Mouse (Mus musculus) limb, embryonic 14.5 days (tissue): ENCODE data around the gene Ppm1n. TPM values are rescaled to one million over a fixed set of nuclear protein-coding genes. Genes with fewer than 3 reads are reported as not detected.
A peak's percentile ranks its signal among the peaks of the same experiment; 100 is the strongest.

Experiments used
- ATAC-seq: fragments of 200-750 bp; cut with Nextera tagmentation; 2 replicates; pipeline ENCODE4 v1.8.0; 2017; ENCODE audit warnings: low read depth, moderate number of reproducible peaks, moderate TSS enrichment; ENCODE audit not compliant: low FRiP score
- DNase-seq: peaks from one replicate; pipeline ENCODE4 v3.0.0-alpha.2; 2015; ENCODE audit warnings: low spot score
- H3K27ac ChIP-seq: fragments of 300-500 bp; sonication (generic); replicated peaks from 2 replicates; pipeline ENCODE4 v1.5.1; 2014; ENCODE audit warnings: low read depth, mild to moderate bottlenecking, low read length, moderate library complexity, mixed read lengths
- H3K27me3 ChIP-seq: fragments of 300-500 bp; sonication (generic); 2 replicates; pipeline ENCODE4 v1.6.1; 2014; ENCODE audit warnings: low read length, mixed read lengths; ENCODE audit not compliant: control insufficient read depth, insufficient read depth
- H3K36me3 ChIP-seq: fragments of 300-500 bp; sonication (generic); 2 replicates; pipeline ENCODE4 v1.6.1; 2014; ENCODE audit warnings: mild to moderate bottlenecking, low read length, moderate library complexity, mixed read lengths; ENCODE audit not compliant: control insufficient read depth, insufficient read depth
- H3K4me1 ChIP-seq: fragments of 300-500 bp; sonication (generic); 2 replicates; pipeline ENCODE4 v1.6.1; 2014; ENCODE audit warnings: antibody characterized with exemption, low read length, mixed read lengths; ENCODE audit not compliant: control insufficient read depth, insufficient read depth
- H3K4me2 ChIP-seq: fragments of 300-500 bp; sonication (generic); replicated peaks from 2 replicates; pipeline ENCODE4 v1.6.1; 2014; ENCODE audit warnings: low read depth, mild to moderate bottlenecking, low read length, moderate library complexity; ENCODE audit not compliant: severe bottlenecking
- H3K4me3 ChIP-seq: fragments of 300-500 bp; sonication (generic); replicated peaks from 2 replicates; pipeline ENCODE4 v1.5.1; 2014; ENCODE audit warnings: low read length
- H3K9ac ChIP-seq: fragments of 300-500 bp; sonication (generic); 2 replicates; pipeline ENCODE4 v1.6.1; 2014; ENCODE audit warnings: mild to moderate bottlenecking, low read depth, low read length, moderate library complexity; ENCODE audit not compliant: severe bottlenecking
- H3K9me3 ChIP-seq: fragments of 300-500 bp; sonication (generic); 2 replicates; pipeline ENCODE4 v1.6.1; 2016; ENCODE audit warnings: low read length; ENCODE audit not compliant: control insufficient read depth
- POLR2A ChIP-seq: fragments of 200-500 bp; IDR thresholded peaks from 2 replicates; pipeline ENCODE4 v1.8.0; 2012; ENCODE audit warnings: inconsistent platforms, mild to moderate bottlenecking, moderate library complexity, borderline replicate concordance; ENCODE audit not compliant: insufficient read depth, insufficient read length; ENCODE audit errors: extremely low read depth
- WGBS: fragments of 180-500 bp; shearing (Covaris S2); extraction: QIAGEN DNeasy Blood & Tissue Kit; methylation state at CpG from one replicate; pipeline ENCODE4 v1.1.7; 2014; 5-methylcytosine and 5-hydroxymethylcytosine counted together
- polyA plus RNA-seq, 2 experiments: library from polyadenylated mRNA; depleted of rRNA in 1 of 2; stranded (reverse) in 1 of 2; unstranded in 1 of 2; fragments of >200 nt; fragmentation: Nextera tagmentation in 1 of 2; extraction: Ambion mirVana in 1 of 2; gene quantifications; 2 replicates each; pipeline versions ENCODE4 v1.2.1 to v1.2.3; 2012 to 2014

The Ppm1n gene
- polyA plus RNA-seq, 2 experiments = not detected

DNA sequence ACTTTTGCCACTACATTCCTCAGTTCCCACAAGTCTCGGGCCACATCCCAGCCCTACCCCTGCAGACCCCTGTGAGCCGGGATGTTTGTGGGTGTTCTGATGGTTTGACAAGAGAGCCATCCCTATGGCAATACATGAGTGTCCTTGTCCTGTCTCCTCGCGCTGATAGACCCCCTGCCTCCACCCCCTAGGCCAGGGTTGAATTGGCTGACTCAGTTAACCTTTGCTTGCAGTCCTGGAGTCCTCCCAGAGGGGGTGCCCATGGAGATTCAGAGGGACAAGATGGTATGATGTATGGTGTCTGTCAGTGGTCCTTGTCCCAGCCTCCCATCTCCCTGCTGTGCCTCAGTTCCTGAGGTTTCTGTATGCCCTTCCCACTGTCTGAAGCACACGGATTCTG, 34.2 kb upstream of the Ppm1n start:
- DNase-seq (no peak), ATAC-seq (no peak)
- no peak overlapping the region for H3K9ac ChIP-seq
- no peak overlapping the region for H3K4me2 ChIP-seq
- peaks cover 6% of the 10 kb centered on the region; the same call in 1 of the 2 replicates for H3K4me1 ChIP-seq
- no peak for TF ChIP-seq POLR2A
- no peak overlapping the region for H3K4me3 ChIP-seq
- H3K36me3 ChIP-seq = no peaks in the 10 kb centered on the region
- no peak overlapping the region for H3K27ac ChIP-seq
- H3K27me3 ChIP-seq = no peaks in the 10 kb centered on the region
- 43% methylated on average over 5 of the region's 5 CpGs for WGBS
- no peaks in the 10 kb centered on the region for H3K9me3 ChIP-seq

DNA sequence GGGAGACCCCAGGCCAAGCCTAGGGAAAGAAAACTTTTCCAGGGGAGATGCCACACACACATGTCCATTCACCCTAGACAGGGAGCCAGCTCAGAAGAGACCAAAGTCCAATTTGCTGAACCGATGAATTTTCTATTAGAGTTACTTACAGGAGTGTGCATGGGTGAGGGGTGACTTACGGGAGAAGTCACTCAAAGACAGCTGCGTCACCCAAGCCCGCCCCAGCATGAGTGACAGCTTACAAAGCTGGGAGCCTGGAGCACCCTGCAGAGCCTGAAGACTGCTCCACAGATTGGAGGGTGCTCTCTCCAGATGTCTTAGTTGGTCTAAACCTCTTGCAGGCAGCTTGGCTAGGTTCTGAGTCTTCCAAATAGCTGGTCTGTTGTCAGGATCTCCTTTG, 32.1 kb upstream of the Ppm1n start:
- 46% methylated on average over 4 of the region's 4 CpGs for WGBS
- Histone ChIP-seq H3K4me1 (peaks cover 14% of the 10 kb centered on the region), H3K4me3 (no peak overlapping the region), H3K9ac (no peak overlapping the region), H3K4me2 (no peak overlapping the region), H3K27ac (no peak overlapping the region), H3K27me3 (peaks cover 5% of the 10 kb centered on the region), H3K9me3 (no peaks in the 10 kb centered on the region), H3K36me3 (no peaks in the 10 kb centered on the region)
- no peak for DNase-seq
- ATAC-seq = no peak
- no peak for TF ChIP-seq POLR2A

DNA sequence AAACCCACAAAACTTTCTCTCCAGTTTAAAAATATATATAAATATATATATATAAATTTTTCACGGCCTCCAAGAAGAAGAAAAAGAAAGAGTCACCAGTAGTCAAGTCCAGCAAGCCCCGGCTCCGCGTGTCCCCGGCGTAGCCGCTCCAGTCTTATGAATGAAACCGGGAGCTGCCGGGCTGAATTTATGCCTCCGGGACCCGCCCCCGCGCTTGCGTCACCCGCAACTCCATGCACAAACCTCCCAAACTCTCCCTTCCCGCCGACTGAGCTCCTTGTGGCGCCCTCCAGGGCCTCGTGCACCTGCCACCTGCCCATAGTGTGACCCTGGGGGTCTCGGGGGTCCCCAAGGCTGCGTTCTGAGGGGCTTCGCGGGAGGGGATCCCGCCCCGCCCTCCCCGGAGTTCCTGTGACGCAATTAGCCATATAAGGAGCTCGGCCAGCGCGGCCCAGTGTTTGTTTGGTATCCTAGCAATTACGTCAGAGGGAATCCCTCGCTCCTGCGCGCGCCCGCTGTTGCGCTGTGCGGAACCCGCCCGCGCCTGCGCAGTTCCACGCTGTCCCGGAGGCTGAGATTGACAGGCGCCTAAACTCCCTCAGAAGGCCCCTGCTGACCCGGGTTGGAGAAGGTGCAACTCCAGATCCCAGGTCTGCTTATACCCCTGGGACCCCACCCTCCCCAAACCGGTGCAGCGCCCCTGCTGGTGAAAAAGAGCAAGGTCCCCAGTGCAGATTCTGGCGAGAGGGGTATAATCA, 30.2 kb upstream of the Ppm1n start, which contains the start of gene Fosb:
Gene Fosb (minus strand): TSS at position 168 of the 758 bp plus-strand sequence.
- H3K27me3 ChIP-seq = peaks cover 24% of the 10 kb centered on the region
- peak within 1 kb of the TSS; percentile 92 for H3K4me2 ChIP-seq
- H3K36me3 ChIP-seq = no peaks in the 10 kb centered on the region
- under 1% methylated on average over 43 of the region's 49 CpGs for whole genome bisulfite sequencing
- H3K4me1 ChIP-seq = peaks cover 14% of the 10 kb centered on the region
- 0 out of 2 replicates have a peak within 1 kb of the TSS, but pooled peaks have one; percentile 8 for H3K27ac ChIP-seq
- TF ChIP-seq POLR2A = no peak
- DNase-seq (peak; percentile 98), ATAC-seq (peak; percentile 89)
- peak within 1 kb of the TSS; percentile 57 for H3K4me3 ChIP-seq
- peak within 1 kb of the TSS; percentile 64 for H3K9ac ChIP-seq
- no peaks in the 10 kb centered on the region for H3K9me3 ChIP-seq

DNA sequence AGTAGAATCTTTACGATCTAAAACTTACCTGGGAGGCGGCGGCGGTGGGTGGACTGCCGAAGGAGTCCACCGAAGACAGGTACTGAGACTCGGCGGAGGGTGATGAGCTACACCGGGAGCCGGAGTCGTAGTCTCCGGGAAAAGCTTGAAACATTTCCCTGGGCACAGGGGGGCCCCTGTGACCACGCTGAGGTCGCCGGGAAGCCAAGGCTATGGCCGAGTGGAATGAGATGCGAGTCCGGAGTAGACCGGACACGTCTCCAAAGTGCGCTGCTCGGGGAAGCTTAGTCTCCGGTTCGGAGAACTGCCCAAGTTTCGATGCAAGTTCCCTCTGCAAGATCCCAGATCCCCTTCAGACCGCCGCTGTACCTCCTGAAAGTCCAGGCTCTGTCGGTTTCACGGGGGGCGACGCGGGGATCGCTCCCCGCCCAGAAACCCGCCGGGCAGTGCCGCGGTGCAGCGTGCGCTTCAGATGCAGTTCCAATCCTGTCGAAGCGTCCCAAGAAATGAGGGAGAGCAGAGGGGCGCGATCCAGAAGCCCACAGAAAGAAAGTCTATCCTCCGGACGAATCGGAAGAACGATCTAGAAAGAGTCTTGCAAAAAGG, 29.5 kb upstream of the Ppm1n start:
- Histone ChIP-seq H3K4me1 (peaks cover 20% of the 10 kb centered on the region), H3K4me3 (peak overlapping the region; percentile 57), H3K36me3 (no peaks in the 10 kb centered on the region), H3K4me2 (peak overlapping the region; percentile 92), H3K27ac (no peak overlapping the region), H3K9ac (peak overlapping the region; percentile 64), H3K27me3 (peaks cover 31% of the 10 kb centered on the region), H3K9me3 (no peaks in the 10 kb centered on the region)
- TF ChIP-seq POLR2A = no peak
- ATAC-seq = no peak
- no peak for DNase-seq
- WGBS = under 1% methylated on average over 48 of the region's 48 CpGs

DNA sequence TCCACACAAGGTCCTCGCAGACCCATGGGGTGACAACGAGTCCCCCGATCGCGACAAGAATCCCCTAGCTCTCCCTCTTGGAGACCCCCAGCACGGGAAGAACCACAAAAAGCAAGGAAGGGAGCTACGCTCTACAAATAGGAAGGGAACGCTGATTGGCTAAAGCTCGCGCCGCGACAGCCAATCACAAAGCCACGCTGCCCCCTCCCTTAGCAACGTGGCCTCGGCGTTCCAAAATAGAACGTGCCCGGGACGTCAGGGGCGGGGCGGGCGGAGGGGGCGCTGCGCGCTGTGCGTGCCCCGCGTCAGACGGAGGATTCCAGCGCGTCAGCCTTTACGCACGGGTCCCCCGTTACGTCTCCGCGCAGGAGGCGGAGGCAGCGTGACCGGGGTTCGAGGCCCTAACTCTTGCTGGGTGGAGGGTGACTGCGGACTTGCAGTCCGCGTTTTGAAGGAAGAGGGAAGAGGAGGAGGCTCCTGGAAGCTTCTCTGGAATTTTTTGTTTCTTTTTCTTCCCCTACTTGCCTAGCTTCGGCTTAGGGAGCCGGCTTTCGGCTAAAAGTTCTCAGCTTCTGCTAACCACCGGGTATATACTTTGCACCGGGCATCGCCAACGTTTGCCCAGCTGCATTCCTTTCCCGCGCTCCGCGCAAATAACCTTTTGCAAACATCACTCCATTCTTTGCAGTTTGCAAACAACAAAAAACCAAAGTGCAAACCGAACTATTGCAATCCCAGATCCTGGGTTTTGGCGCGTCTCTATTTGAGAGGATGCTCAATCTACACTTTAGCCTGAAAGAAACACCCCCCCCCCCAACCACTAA, 28.8 kb upstream of the Ppm1n start:
- Histone ChIP-seq H3K9ac (peak overlapping the region; percentile 64), H3K9me3 (no peaks in the 10 kb centered on the region), H3K36me3 (no peaks in the 10 kb centered on the region), H3K4me1 (peaks cover 20% of the 10 kb centered on the region), H3K27ac (peak overlapping the region; percentile 71), H3K27me3 (peaks cover 38% of the 10 kb centered on the region), H3K4me3 (peak overlapping the region; percentile 57), H3K4me2 (peak overlapping the region; percentile 92)
- WGBS = under 1% methylated on average over 53 of the region's 58 CpGs
- ATAC-seq = peak; percentile 91
- no peak for TF ChIP-seq POLR2A
- DNase-seq = peak; percentile 96
